8 mouse cellular contexts compared by ENCODE assay signal in the genomic region with DNA sequence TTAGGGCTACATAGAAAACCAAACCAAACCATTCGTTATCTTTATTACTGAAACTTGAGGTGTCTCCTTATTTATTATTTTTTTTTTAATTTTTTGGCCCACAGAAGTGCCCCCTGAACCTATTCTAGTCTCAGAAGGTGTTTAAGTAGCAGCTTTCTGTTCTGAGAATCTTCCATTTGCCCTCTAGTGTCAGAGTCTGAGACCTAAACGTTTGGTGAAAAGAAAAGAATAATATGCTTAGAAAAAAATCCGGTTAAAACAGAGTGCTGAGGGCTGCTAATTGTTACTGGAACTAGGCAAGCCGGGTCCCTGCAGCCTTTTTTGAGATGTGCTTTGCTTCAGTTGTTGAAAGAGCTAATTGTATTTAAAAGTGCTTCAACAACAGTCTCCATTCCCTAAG. TPM values are rescaled to one million over a fixed set of nuclear protein-coding genes. Genes with fewer than 3 reads are reported as not detected.
DNase-seq lines count a peak whose midpoint lies in the region; ATAC-seq and TF ChIP-seq lines count a peak whose summit lies in the region.

No protein-coding gene starts in this region.

- H3K4me2 ChIP-seq in heart, embryonic 15.5 days: peak overlapping the region; percentile 58

- H3K36me3 ChIP-seq in heart, embryonic 15.5 days: no peaks in the 10 kb centered on the region

- peak overlapping the region; percentile 79 for H3K4me3 ChIP-seq in gastrocnemius, adult 2 months
- peak overlapping the region; percentile 53 for H3K4me3 ChIP-seq in heart, embryonic 15.5 days

- no peak for DNase-seq in gastrocnemius, adult 2 months
- DNase-seq in gastrocnemius, adult 8-10 months (ENCODE audit: low spot score in 2 of 2): no peak
- DNase-seq in CD4-positive, CD25-positive, alpha-beta regulatory T cell, adult 2 months (ENCODE audit: low read depth, low spot score): peak; percentile 41
- DNase-seq in mesoderm, embryonic 11.5 days (ENCODE audit: low read depth, low spot score): peak; percentile 1
- no peak for DNase-seq in urinary bladder, postnatal 14 days (ENCODE audit: low spot score)
- DNase-seq in cerebellum, adult 9-11 months: no peak

- no peaks in the 10 kb centered on the region for H3K27me3 ChIP-seq in heart, embryonic 15.5 days

- no peak for ATAC-seq in heart, embryonic 15.5 days (replicated peaks; ENCODE audit: insufficient number of reproducible peaks, insufficient read depth, low FRiP score, low read depth)
- ATAC-seq in inflammation-experienced regulatory T-cells, adult 6 months: no peak

- WGBS in heart, embryonic 15.5 days: 24% methylated on average over 4 of the region's 4 CpGs

- H3K9ac ChIP-seq in heart, embryonic 15.5 days: no peak overlapping the region

- H3K4me1 ChIP-seq in heart, embryonic 15.5 days (replicated peaks): no peaks in the 10 kb centered on the region

- H3K9me3 ChIP-seq in heart, embryonic 15.5 days (replicated peaks): no peaks in the 10 kb centered on the region

- peak overlapping the region; percentile 83 for H3K27ac ChIP-seq in gastrocnemius, adult 2 months
- H3K27ac ChIP-seq in heart, embryonic 15.5 days: peak overlapping the region; percentile 78; the same call in 1 of the 2 replicates

- intact Hi-C loops in gastrocnemius, adult 2 months (cut with DNase I): loop anchor here (5.0 kb wide), 1 partner anchor 1222 kb away; a partner anchor contains a TSS

- TF ChIP-seq CTCF in gastrocnemius, adult 2 months (IDR thresholded peaks at IDR 0.05): no peak

RNA-seq across cellular contexts. Expression of a gene that starts 1.0 kb away (rescaled TPM):
- total RNA-seq in gastrocnemius, adult 2 months (2021): 10 to 100 TPM in 1 of 2 experiments, 1 to 10 TPM in 1; 3.7 to 14.7 TPM
- total RNA-seq in gastrocnemius, adult 8-10 months (2022): 1 to 10 TPM; 4.3 to 8.3 (median 4.9) TPM
- polyA plus RNA-seq in heart, embryonic 15.5 days (2015; fragmentation: Nextera tagmentation; extraction: Ambion mirVana): 17.5 and 20.8 TPM in 2 replicates
- 10 to 100 TPM; 13.1 to 45.0 (median 23.0) TPM for polyA plus RNA-seq in inflammation-experienced regulatory T-cells, adult 6 months (2017; shearing (Covaris generic))

Comparison
In these comparisons a context has a peak if more than half of its experiments do, and no peak if none do; other contexts are left out.
1. DNase-seq: peak in CD4-positive, CD25-positive, alpha-beta regulatory T cell, adult 2 months (single experiment) and mesoderm, embryonic 11.5 days (single experiment); none in gastrocnemius, adult 2 months (single experiment), gastrocnemius, adult 8-10 months (0 of 2), urinary bladder, postnatal 14 days (single experiment) and cerebellum, adult 9-11 months (single experiment).